Mouse (Mus musculus): ENCODE measurements around the gene Slc24a3. TPM values are rescaled to one million over a fixed set of nuclear protein-coding genes. Genes with fewer than 3 reads are reported as not detected.

The Slc24a3 gene
- polyA plus RNA-seq, 1 experiment from 2014 or later = 2.3 TPM

- no peak overlapping the region for H3K27ac ChIP-seq
- H3K36me3 ChIP-seq = no peaks in the 10 kb centered on the region
- no peak overlapping the region for H3K9ac ChIP-seq
- no peak overlapping the region for H3K4me2 ChIP-seq
- no peak for ATAC-seq (ENCODE audit: insufficient number of reproducible peaks, insufficient read depth, low FRiP score, low TSS enrichment, low read depth)
- H3K27me3 ChIP-seq = no peaks in the 10 kb centered on the region
- no peaks in the 10 kb centered on the region for H3K9me3 ChIP-seq
- 77% methylated on average over 5 of the region's 5 CpGs for WGBS
- no peaks in the 10 kb centered on the region for H3K4me1 ChIP-seq
- H3K4me3 ChIP-seq = no peak overlapping the region
These were observed 206.2 kb downstream of the Slc24a3 start for GRCm38 (mm10) chr2:145373803-145374202.

- no peak for ATAC-seq (ENCODE audit: insufficient number of reproducible peaks, insufficient read depth, low FRiP score, low TSS enrichment, low read depth)
- no peaks in the 10 kb centered on the region for H3K36me3 ChIP-seq
- no peak overlapping the region for H3K27ac ChIP-seq
- no peak overlapping the region for H3K4me3 ChIP-seq
- H3K27me3 ChIP-seq = no peaks in the 10 kb centered on the region
- H3K9ac ChIP-seq = no peak overlapping the region
- no peaks in the 10 kb centered on the region for H3K4me1 ChIP-seq
- 81% methylated on average over 13 of the region's 13 CpGs for WGBS
- no peaks in the 10 kb centered on the region for H3K9me3 ChIP-seq
- H3K4me2 ChIP-seq = no peak overlapping the region
These were observed 215.6 kb downstream of the Slc24a3 start for GRCm38 (mm10) chr2:145382908-145383770.

GRCm38 (mm10) chr2:145384221-145384620 lies 216.7 kb downstream of the Slc24a3 start:
- Histone ChIP-seq H3K4me2 (no peak overlapping the region), H3K36me3 (no peaks in the 10 kb centered on the region), H3K9me3 (no peaks in the 10 kb centered on the region), H3K27ac (no peak overlapping the region), H3K9ac (no peak overlapping the region), H3K4me3 (no peak overlapping the region), H3K4me1 (no peaks in the 10 kb centered on the region), H3K27me3 (no peaks in the 10 kb centered on the region)
- WGBS = 86% methylated on average over 2 of the region's 2 CpGs
- ATAC-seq (ENCODE audit: insufficient number of reproducible peaks, insufficient read depth, low FRiP score, low TSS enrichment, low read depth) = no peak

- 84% methylated on average over 3 of the region's 3 CpGs for WGBS
- Histone ChIP-seq H3K4me3 (no peak overlapping the region), H3K27me3 (no peaks in the 10 kb centered on the region), H3K9me3 (no peaks in the 10 kb centered on the region), H3K27ac (no peak overlapping the region), H3K9ac (no peak overlapping the region), H3K4me2 (no peak overlapping the region), H3K36me3 (no peaks in the 10 kb centered on the region), H3K4me1 (no peaks in the 10 kb centered on the region)
- no peak for ATAC-seq (ENCODE audit: insufficient number of reproducible peaks, insufficient read depth, low FRiP score, low TSS enrichment, low read depth)
These were observed 217.7 kb downstream of the Slc24a3 start for GRCm38 (mm10) chr2:145385220-145385619.

GRCm38 (mm10) chr2:145385773-145386172 lies 218.2 kb downstream of the Slc24a3 start:
- no peak overlapping the region for H3K4me3 ChIP-seq
- H3K27me3 ChIP-seq = no peaks in the 10 kb centered on the region
- H3K9me3 ChIP-seq = no peaks in the 10 kb centered on the region
- WGBS = 53% methylated on average over 1 of the region's 1 CpGs
- ATAC-seq (ENCODE audit: insufficient number of reproducible peaks, insufficient read depth, low FRiP score, low TSS enrichment, low read depth) = no peak
- H3K4me2 ChIP-seq = no peak overlapping the region
- H3K4me1 ChIP-seq = no peaks in the 10 kb centered on the region
- no peak overlapping the region for H3K27ac ChIP-seq
- no peak overlapping the region for H3K9ac ChIP-seq
- no peaks in the 10 kb centered on the region for H3K36me3 ChIP-seq

- Histone ChIP-seq H3K27ac (no peak overlapping the region), H3K9me3 (no peaks in the 10 kb centered on the region), H3K4me2 (no peak overlapping the region), H3K4me3 (no peak overlapping the region), H3K36me3 (no peaks in the 10 kb centered on the region), H3K4me1 (peaks cover 8% of the 10 kb centered on the region; the same call in 1 of the 2 replicates), H3K27me3 (no peaks in the 10 kb centered on the region), H3K9ac (no peak overlapping the region)
- no peak for ATAC-seq (ENCODE audit: insufficient number of reproducible peaks, insufficient read depth, low FRiP score, low TSS enrichment, low read depth)
- 47% methylated on average over 3 of the region's 3 CpGs for WGBS
These were observed 228.2 kb downstream of the Slc24a3 start for GRCm38 (mm10) chr2:145395804-145396203.

GRCm38 (mm10) chr2:145396579-145396978 lies 229.0 kb downstream of the Slc24a3 start:
- Histone ChIP-seq H3K4me2 (no peak overlapping the region), H3K36me3 (no peaks in the 10 kb centered on the region), H3K27ac (no peak overlapping the region), H3K9ac (no peak overlapping the region), H3K4me3 (no peak overlapping the region), H3K4me1 (peaks cover 8% of the 10 kb centered on the region; the same call in 1 of the 2 replicates), H3K27me3 (no peaks in the 10 kb centered on the region), H3K9me3 (no peaks in the 10 kb centered on the region)
- ATAC-seq (ENCODE audit: insufficient number of reproducible peaks, insufficient read depth, low FRiP score, low TSS enrichment, low read depth) = no peak
- WGBS = 21% methylated on average over 7 of the region's 7 CpGs

- H3K9ac ChIP-seq = no peak overlapping the region
- H3K4me1 ChIP-seq = peaks cover 8% of the 10 kb centered on the region; the same call in 1 of the 2 replicates
- no peaks in the 10 kb centered on the region for H3K27me3 ChIP-seq
- no peak overlapping the region for H3K27ac ChIP-seq
- H3K9me3 ChIP-seq = no peaks in the 10 kb centered on the region
- no peak overlapping the region for H3K4me2 ChIP-seq
- H3K36me3 ChIP-seq = no peaks in the 10 kb centered on the region
- no peak overlapping the region for H3K4me3 ChIP-seq
- ATAC-seq (ENCODE audit: insufficient number of reproducible peaks, insufficient read depth, low FRiP score, low TSS enrichment, low read depth) = no peak
- 46% methylated on average over 10 of the region's 10 CpGs for WGBS
These were observed 230.1 kb downstream of the Slc24a3 start for GRCm38 (mm10) chr2:145397456-145398206.

GRCm38 (mm10) chr2:145401240-145401805 lies 233.8 kb downstream of the Slc24a3 start:
- WGBS = 60% methylated on average over 6 of the region's 6 CpGs
- Histone ChIP-seq H3K36me3 (no peaks in the 10 kb centered on the region), H3K9me3 (no peaks in the 10 kb centered on the region), H3K27me3 (no peaks in the 10 kb centered on the region), H3K9ac (no peak overlapping the region), H3K4me1 (peaks cover 8% of the 10 kb centered on the region; the same call in 1 of the 2 replicates), H3K27ac (no peak overlapping the region), H3K4me3 (no peak overlapping the region), H3K4me2 (no peak overlapping the region)
- ATAC-seq (ENCODE audit: insufficient number of reproducible peaks, insufficient read depth, low FRiP score, low TSS enrichment, low read depth) = no peak

GRCm38 (mm10) chr2:145401996-145402395 lies 234.4 kb downstream of the Slc24a3 start:
- 72% methylated on average over 2 of the region's 2 CpGs for WGBS
- Histone ChIP-seq H3K36me3 (no peaks in the 10 kb centered on the region), H3K4me1 (0 out of 2 replicates have a peak, but pooled peaks cover 7% of the 10 kb centered on the region), H3K4me2 (no peak overlapping the region), H3K9ac (no peak overlapping the region), H3K4me3 (no peak overlapping the region), H3K9me3 (no peaks in the 10 kb centered on the region), H3K27ac (no peak overlapping the region), H3K27me3 (no peaks in the 10 kb centered on the region)
- ATAC-seq (ENCODE audit: insufficient number of reproducible peaks, insufficient read depth, low FRiP score, low TSS enrichment, low read depth) = no peak

GRCm38 (mm10) chr2:145404818-145405531 lies 237.4 kb downstream of the Slc24a3 start:
- ATAC-seq (ENCODE audit: insufficient number of reproducible peaks, insufficient read depth, low FRiP score, low TSS enrichment, low read depth) = no peak
- 0 out of 2 replicates have a peak, but pooled peaks cover 6% of the 10 kb centered on the region for H3K4me1 ChIP-seq
- no peak overlapping the region for H3K9ac ChIP-seq
- H3K27ac ChIP-seq = no peak overlapping the region
- no peaks in the 10 kb centered on the region for H3K27me3 ChIP-seq
- 57% methylated on average over 11 of the region's 11 CpGs for WGBS
- H3K9me3 ChIP-seq = no peaks in the 10 kb centered on the region
- no peak overlapping the region for H3K4me2 ChIP-seq
- H3K4me3 ChIP-seq = no peak overlapping the region
- H3K36me3 ChIP-seq = no peaks in the 10 kb centered on the region

Measured in embryonic facial prominence, embryonic 13.5 days (tissue).